Mouse (Mus musculus) testis, adult 2 months (tissue): ENCODE data around the gene Atp1a2. TPM values are rescaled to one million over a fixed set of nuclear protein-coding genes. Genes with fewer than 3 reads are reported as not detected.

Experiments
- H3K27ac ChIP-seq: fragments of 200-500 bp; 2 replicates; pipeline ENCODE4 v1.5.1; 2012; ENCODE audit warnings: low read depth, low read length; ENCODE audit not compliant: control insufficient read depth, insufficient read depth
- H3K27me3 ChIP-seq: fragments of 200-500 bp; 2 replicates; pipeline ENCODE4 v1.6.1; 2012; ENCODE audit warnings: mild to moderate bottlenecking, low read length, moderate library complexity; ENCODE audit not compliant: control insufficient read depth, insufficient read depth
- H3K36me3 ChIP-seq: fragments of 200-500 bp; 2 replicates; pipeline ENCODE4 v1.6.1; 2012; ENCODE audit warnings: mild to moderate bottlenecking, low read length; ENCODE audit not compliant: control insufficient read depth, insufficient read depth
- H3K4me1 ChIP-seq: fragments of 200-500 bp; 2 replicates; pipeline ENCODE4 v1.6.1; 2012; ENCODE audit warnings: low read length; ENCODE audit not compliant: control insufficient read depth, insufficient read depth
- H3K4me3 ChIP-seq: fragments of 200-500 bp; 2 replicates; pipeline ENCODE4 v1.5.1; 2012; ENCODE audit warnings: low read depth, mild to moderate bottlenecking, low read length, moderate library complexity, mixed read lengths; ENCODE audit not compliant: control insufficient read depth
- CTCF ChIP-seq: fragments of 200-500 bp; IDR thresholded peaks from 2 replicates; pipeline ENCODE4 v1.5.1; 2012; ENCODE audit warnings: low read depth, mild to moderate bottlenecking, inconsistent platforms, low read length, moderate library complexity; ENCODE audit not compliant: control insufficient read depth, insufficient read depth, insufficient replicate concordance
- POLR2A ChIP-seq: fragments of 200-500 bp; IDR thresholded peaks from 2 replicates; pipeline ENCODE4 v1.6.1; 2012; ENCODE audit warnings: low read depth, mild to moderate bottlenecking, inconsistent platforms, low read length, moderate library complexity; ENCODE audit not compliant: control insufficient read depth
- polyA plus RNA-seq: library from polyadenylated mRNA; depleted of rRNA; stranded (reverse); fragments of >200 nt; gene quantifications from 2 replicates; pipeline ENCODE4 v1.2.3, GENCODE M21; 2012

The Atp1a2 gene
- polyA plus RNA-seq, 1 experiment = 17.3 TPM

DNA sequence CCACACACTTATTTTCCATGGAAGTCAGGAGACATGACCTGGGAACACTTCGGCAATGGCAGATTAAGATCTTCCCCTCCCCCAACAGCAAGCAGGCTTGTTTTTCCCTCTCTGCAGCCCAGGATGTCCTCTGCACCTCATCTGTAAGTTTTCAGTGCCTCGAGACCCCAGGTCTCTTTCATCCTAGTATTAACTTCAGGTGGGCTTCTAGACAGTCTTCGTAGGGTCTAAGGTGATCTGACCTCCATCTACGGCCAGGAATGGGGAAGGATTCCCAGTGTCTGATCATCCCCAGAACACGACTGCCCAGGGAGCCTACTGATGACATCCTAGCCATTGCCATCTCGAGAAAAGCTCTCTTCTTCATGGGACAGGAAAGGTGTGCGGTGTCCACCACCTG is 30.6 kb upstream of the Atp1a2 start:
- Histone ChIP-seq H3K27ac (no peak overlapping the region), H3K36me3 (no peaks in the 10 kb centered on the region), H3K4me3 (peak overlapping the region; percentile 74), H3K27me3 (no peaks in the 10 kb centered on the region), H3K4me1 (peaks cover 25% of the 10 kb centered on the region)
- TF ChIP-seq POLR2A = no peak
- no peak for TF ChIP-seq CTCF

DNA sequence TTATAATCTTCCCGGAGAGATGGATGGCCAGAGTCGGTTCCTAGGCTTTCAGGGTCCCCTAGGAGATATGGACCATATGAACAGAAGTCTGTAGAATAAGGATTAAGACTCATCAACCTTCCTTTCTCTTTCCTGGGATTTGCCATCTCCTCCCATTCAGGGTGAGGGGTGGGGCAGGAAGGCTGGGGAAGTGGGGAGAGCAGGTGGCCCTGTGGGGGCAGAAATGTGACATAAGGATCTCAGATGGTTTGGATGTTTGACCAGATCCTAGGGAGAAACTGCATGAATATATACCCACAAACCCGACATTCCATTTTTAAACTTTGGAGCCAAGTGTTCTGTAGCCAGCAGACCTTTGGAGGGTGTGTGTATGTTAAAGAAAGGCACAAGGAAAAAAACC is 30.2 kb upstream of the Atp1a2 start:
- Histone ChIP-seq H3K4me3 (peak overlapping the region; percentile 74; the same call in 1 of the 2 replicates), H3K4me1 (peaks cover 25% of the 10 kb centered on the region), H3K36me3 (no peaks in the 10 kb centered on the region), H3K27ac (no peak overlapping the region), H3K27me3 (no peaks in the 10 kb centered on the region)
- no peak for TF ChIP-seq POLR2A
- no peak for TF ChIP-seq CTCF

GRCm38 (mm10) chr1:172327206-172328001 is 29.5 kb upstream of the Atp1a2 start:
- Histone ChIP-seq H3K4me3 (peak overlapping the region; percentile 44), H3K27me3 (no peaks in the 10 kb centered on the region), H3K27ac (no peak overlapping the region), H3K36me3 (no peaks in the 10 kb centered on the region; the same call in 1 of the 2 replicates), H3K4me1 (peaks cover 25% of the 10 kb centered on the region)
- TF ChIP-seq POLR2A (no peak), CTCF (no peak)

DNA sequence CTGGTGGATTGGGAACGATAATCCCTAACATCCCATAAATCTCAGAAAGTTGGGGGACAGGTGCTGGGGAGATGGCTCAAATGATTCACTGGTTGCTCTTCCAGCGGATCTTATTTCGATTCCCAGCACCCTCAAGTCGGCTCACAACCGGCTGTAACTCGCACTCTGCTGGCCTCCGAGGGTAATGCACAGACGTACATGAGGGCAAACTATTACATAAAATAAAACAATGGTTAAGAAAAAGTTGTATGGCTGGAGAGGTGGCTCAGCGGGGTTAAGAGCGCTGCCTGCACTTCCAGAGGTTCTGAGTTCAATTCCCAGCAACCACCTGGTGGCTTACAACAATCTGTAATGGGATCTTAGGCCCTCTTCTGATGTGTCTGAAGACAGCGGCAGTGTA is 28.8 kb upstream of the Atp1a2 start:
- Histone ChIP-seq H3K4me1 (peaks cover 25% of the 10 kb centered on the region), H3K4me3 (peak overlapping the region; percentile 91), H3K27me3 (no peaks in the 10 kb centered on the region), H3K36me3 (no peaks in the 10 kb centered on the region; the same call in 1 of the 2 replicates), H3K27ac (no peak overlapping the region)
- TF ChIP-seq POLR2A = no peak
- TF ChIP-seq CTCF = no peak

DNA sequence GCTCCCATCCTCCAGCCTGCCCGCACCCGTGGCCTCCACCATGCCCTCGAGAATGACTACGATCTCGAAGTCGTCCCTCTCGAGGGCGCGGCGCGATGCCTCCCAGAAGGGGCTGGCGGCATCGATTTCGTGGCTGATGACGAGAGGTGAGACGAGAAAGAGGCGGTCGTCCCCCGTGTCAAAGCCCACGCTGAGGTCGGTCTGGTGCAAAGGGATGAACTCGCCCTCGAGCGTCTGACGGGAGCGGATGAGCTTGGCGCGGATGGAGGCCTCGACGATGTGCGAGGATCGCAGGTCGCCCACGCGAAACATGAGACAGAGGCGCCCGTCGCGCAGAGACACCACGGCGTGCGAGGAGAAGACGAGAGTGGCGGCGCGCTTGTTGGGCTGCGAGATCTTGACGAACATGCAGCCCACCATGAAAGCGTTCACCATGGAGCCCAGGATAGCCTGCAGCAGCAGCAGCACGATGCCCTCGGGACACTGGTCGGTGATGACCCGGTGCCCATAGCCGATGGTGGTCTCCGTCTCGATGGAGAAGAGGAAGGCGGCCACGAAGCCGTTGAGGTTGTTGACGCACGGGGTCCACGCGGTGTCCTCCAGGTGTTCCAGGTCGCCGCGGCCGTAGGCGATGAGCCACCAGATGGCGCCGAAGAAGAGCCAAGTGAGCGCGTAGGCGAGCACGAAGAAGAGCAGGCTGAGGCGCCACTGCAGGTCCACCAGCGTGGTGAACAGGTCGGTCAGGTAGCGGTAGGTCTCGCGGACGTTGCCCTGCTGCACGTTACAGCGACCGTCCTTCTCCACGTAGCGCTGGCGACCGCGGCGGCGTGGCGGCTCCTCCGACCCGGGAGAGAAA is 28.0 kb upstream of the Atp1a2 start:
- peaks cover 25% of the 10 kb centered on the region for H3K4me1 ChIP-seq
- H3K27me3 ChIP-seq = no peaks in the 10 kb centered on the region
- H3K4me3 ChIP-seq = peak overlapping the region; percentile 91
- H3K27ac ChIP-seq = peak overlapping the region; percentile 5
- TF ChIP-seq CTCF (peak; percentile 43; the same call in 1 of the 2 replicates), POLR2A (no peak; the same call in 1 of the 2 replicates)
- H3K36me3 ChIP-seq = no peaks in the 10 kb centered on the region; the same call in 1 of the 2 replicates

DNA sequence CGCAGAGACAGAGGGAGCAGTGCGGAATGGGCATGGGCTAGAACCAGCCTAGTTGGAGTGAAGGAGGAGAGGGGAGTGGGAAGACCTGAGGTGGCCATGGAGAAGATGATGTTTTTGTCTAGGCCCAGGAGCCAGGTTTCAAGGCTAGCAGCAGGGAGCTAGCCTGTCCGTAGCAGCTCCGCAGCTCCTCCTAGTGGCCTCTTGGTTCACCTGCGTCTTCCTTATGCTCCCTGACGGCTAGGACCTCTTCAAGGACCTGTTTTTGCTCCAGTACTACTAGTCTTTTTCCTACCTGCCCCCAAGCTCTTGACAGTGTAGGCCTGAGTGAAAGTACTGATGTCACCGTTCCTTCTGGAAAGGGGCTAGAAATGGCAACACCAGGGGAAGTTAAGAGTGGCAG is 26.9 kb upstream of the Atp1a2 start:
- TF ChIP-seq POLR2A (no peak), CTCF (peak; percentile 91; the same call in 1 of the 2 replicates)
- no peak overlapping the region for H3K27ac ChIP-seq
- H3K27me3 ChIP-seq = no peaks in the 10 kb centered on the region
- H3K4me3 ChIP-seq = peak overlapping the region; percentile 39
- no peaks in the 10 kb centered on the region; the same call in 1 of the 2 replicates for H3K36me3 ChIP-seq
- peaks cover 25% of the 10 kb centered on the region for H3K4me1 ChIP-seq

DNA sequence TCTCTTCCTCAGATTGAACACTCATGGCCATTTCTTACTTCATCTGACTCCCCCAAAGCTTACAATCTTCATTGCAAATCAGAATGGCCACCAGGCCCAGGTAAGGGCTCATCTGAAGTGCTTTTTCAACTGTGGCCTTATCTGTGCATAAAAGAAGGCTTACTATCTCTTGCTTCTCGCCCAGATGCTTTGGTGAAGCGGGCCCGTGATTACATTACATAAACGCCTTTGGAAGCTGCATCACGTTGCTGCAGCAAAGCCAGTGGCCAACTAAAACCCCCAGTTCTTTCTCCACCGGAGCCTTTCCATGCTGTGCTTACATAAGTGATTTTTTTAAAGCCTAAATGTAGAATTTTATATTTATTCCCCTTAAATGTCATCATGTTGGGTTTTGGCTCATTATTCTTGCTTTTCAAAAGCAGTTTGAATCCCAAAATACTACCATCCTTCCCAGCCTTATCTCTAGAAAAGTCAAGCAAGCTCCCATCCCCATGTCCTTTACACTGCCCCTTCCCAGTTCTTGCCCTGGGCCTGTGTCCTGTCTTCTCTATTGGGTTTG is 26.0 kb upstream of the Atp1a2 start:
- H3K27ac ChIP-seq = no peak overlapping the region
- no peak for TF ChIP-seq CTCF
- TF ChIP-seq POLR2A = no peak
- H3K36me3 ChIP-seq = no peaks in the 10 kb centered on the region; the same call in 1 of the 2 replicates
- peaks cover 18% of the 10 kb centered on the region for H3K4me1 ChIP-seq
- H3K27me3 ChIP-seq = no peaks in the 10 kb centered on the region
- H3K4me3 ChIP-seq = no peak overlapping the region
